Mouse (Mus musculus) neural tube, embryonic 14.5 days (tissue): ENCODE data around the gene Limk1. TPM values are rescaled to one million over a fixed set of nuclear protein-coding genes. Genes with fewer than 3 reads are reported as not detected.

Source experiments
- ATAC-seq: fragments of 200-750 bp; cut with Nextera tagmentation; 2 replicates; pipeline ENCODE4 v1.8.0; 2017; ENCODE audit warnings: low read depth, mild to moderate bottlenecking, moderate TSS enrichment, moderate library complexity
- H3K27ac ChIP-seq: fragments of 300-500 bp; sonication (generic); 2 replicates; pipeline ENCODE4 v1.5.1; 2014; ENCODE audit warnings: low read depth, mild to moderate bottlenecking, control low read depth, low read length, moderate library complexity, mixed read lengths
- H3K27me3 ChIP-seq: fragments of 300-500 bp; sonication (generic); 2 replicates; pipeline ENCODE4 v1.6.1; 2014; ENCODE audit warnings: low read length; ENCODE audit not compliant: control insufficient read depth, insufficient read depth
- H3K36me3 ChIP-seq: fragments of 300-500 bp; sonication (generic); 2 replicates; pipeline ENCODE4 v1.6.1; 2014; ENCODE audit warnings: low read length, mixed read lengths; ENCODE audit not compliant: control insufficient read depth, insufficient read depth
- H3K4me1 ChIP-seq: fragments of 300-500 bp; sonication (generic); 2 replicates; pipeline ENCODE4 v1.6.1; 2014; ENCODE audit warnings: low read length; ENCODE audit not compliant: control insufficient read depth, insufficient read depth
- H3K4me2 ChIP-seq: fragments of 300-500 bp; sonication (generic); 2 replicates; pipeline ENCODE4 v1.6.1; 2014; ENCODE audit warnings: mild to moderate bottlenecking, low read depth, low read length, control low read depth
- H3K4me3 ChIP-seq: fragments of 300-500 bp; sonication (generic); 2 replicates; pipeline ENCODE4 v1.5.1; 2014; ENCODE audit warnings: low read depth, low read length, control low read depth, mixed read lengths
- H3K9ac ChIP-seq: fragments of 300-500 bp; sonication (generic); replicated peaks from 2 replicates; pipeline ENCODE4 v1.6.1; 2014; ENCODE audit warnings: low read depth, mild to moderate bottlenecking, control low read depth, low read length, mixed read lengths
- H3K9me3 ChIP-seq: fragments of 300-500 bp; sonication (generic); 2 replicates; pipeline ENCODE4 v1.6.1; 2016; ENCODE audit warnings: low read length; ENCODE audit not compliant: control insufficient read depth
- WGBS: fragments of 180-500 bp; shearing (Covaris S2); extraction: QIAGEN DNeasy Blood & Tissue Kit; methylation state at CpG from one replicate; pipeline ENCODE4 v1.1.7; 2014; 5-methylcytosine and 5-hydroxymethylcytosine counted together
- polyA plus RNA-seq: library from polyadenylated mRNA; unstranded; fragments of >200 nt; fragmentation: Nextera tagmentation; extraction: Ambion mirVana; gene quantifications from 2 replicates; pipeline ENCODE4 v1.2.1, GENCODE M21; 2014

The Limk1 gene
- polyA plus RNA-seq, 1 experiment from 2014 or later = 28.0 TPM

DNA sequence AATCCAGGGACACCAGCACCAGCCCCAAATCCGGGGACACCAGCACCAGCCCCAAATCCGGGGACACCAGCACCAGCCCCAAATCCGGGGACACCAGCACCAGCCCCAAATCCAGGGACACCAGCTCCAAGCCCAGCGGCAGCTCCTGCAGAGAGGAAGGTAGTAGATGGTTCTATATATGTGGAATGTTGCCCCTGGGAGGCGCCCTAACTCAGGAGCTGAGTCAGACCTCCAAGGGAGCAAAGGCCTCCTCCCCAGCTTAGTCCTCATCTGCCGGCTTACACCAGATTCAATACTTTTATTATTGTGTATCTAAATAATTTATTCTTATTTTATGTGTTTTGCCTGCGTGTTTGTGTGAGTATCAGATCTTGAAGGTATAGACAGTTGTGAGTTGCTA is 22.7 kb upstream of the Limk1 start:
- Histone ChIP-seq H3K27me3 (0 out of 2 replicates have a peak, but pooled peaks cover 3% of the 10 kb centered on the region), H3K9ac (no peak overlapping the region), H3K36me3 (no peaks in the 10 kb centered on the region), H3K9me3 (no peaks in the 10 kb centered on the region), H3K4me2 (no peak overlapping the region), H3K4me1 (no peaks in the 10 kb centered on the region), H3K4me3 (no peak overlapping the region), H3K27ac (no peak overlapping the region)
- no peak for ATAC-seq
- 65% methylated on average over 7 of the region's 7 CpGs for WGBS

DNA sequence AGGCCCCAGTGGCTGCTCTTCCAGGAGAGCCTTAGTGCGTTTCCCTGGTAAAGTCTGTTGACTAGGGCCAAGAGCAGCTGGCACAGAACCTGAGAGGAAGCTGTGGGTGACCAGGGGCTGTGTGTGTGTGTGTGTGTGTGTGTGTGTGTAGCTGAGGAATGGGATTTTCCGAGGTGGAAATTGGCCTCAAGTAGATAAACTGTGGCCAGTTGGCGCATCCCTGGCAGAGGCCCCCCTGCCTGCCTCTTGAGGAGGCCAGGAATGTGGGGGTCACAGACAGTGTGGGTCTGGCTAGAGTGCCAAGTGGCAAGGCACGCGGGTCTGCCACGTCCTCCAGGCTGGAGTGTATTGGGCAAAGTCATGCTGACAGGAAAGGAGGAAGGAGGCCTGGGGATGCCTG is 20.9 kb upstream of the Limk1 start:
- Histone ChIP-seq H3K27ac (no peak overlapping the region), H3K9me3 (no peaks in the 10 kb centered on the region), H3K4me3 (no peak overlapping the region), H3K36me3 (no peaks in the 10 kb centered on the region), H3K9ac (no peak overlapping the region), H3K4me2 (no peak overlapping the region), H3K27me3 (no peaks in the 10 kb centered on the region), H3K4me1 (no peaks in the 10 kb centered on the region)
- ATAC-seq = no peak
- 65% methylated on average over 6 of the region's 6 CpGs for WGBS

- no peaks in the 10 kb centered on the region for H3K36me3 ChIP-seq
Observed at GRCm38 (mm10) chr5:134704157-134704556, 15.8 kb upstream of the Limk1 start.

GRCm38 (mm10) chr5:134695539-134695938 is 7.1 kb upstream of the Limk1 start:
- Histone ChIP-seq H3K9me3 (no peaks in the 10 kb centered on the region), H3K36me3 (no peaks in the 10 kb centered on the region), H3K4me2 (no peak overlapping the region), H3K9ac (no peak overlapping the region), H3K4me3 (no peak overlapping the region), H3K27me3 (no peaks in the 10 kb centered on the region), H3K27ac (no peak overlapping the region), H3K4me1 (no peaks in the 10 kb centered on the region)
- ATAC-seq = no peak
- 67% methylated on average over 2 of the region's 2 CpGs for WGBS

More at GRCm38 (mm10) chr5:134704157-134704556, 15.8 kb upstream of the Limk1 start:
- Histone ChIP-seq H3K27me3 (no peaks in the 10 kb centered on the region), H3K4me2 (no peak overlapping the region), H3K4me3 (no peak overlapping the region), H3K9me3 (no peaks in the 10 kb centered on the region), H3K9ac (no peak overlapping the region), H3K27ac (no peak overlapping the region), H3K4me1 (no peaks in the 10 kb centered on the region)
- peak; percentile 60; the same call in 1 of the 2 replicates for ATAC-seq

GRCm38 (mm10) chr5:134695082-134695481 is 6.7 kb upstream of the Limk1 start:
- no peak overlapping the region for H3K4me3 ChIP-seq
- H3K9me3 ChIP-seq = no peaks in the 10 kb centered on the region
- H3K9ac ChIP-seq = no peak overlapping the region
- 20% methylated on average over 2 of the region's 2 CpGs for WGBS
- H3K4me1 ChIP-seq = no peaks in the 10 kb centered on the region
- ATAC-seq = no peak
- no peak overlapping the region for H3K27ac ChIP-seq
- H3K27me3 ChIP-seq = no peaks in the 10 kb centered on the region
- no peak overlapping the region for H3K4me2 ChIP-seq
- H3K36me3 ChIP-seq = no peaks in the 10 kb centered on the region

GRCm38 (mm10) chr5:134692704-134693103 is 4.3 kb upstream of the Limk1 start:
- no peaks in the 10 kb centered on the region for H3K36me3 ChIP-seq
- ATAC-seq = no peak
- H3K4me3 ChIP-seq = no peak overlapping the region
- H3K27me3 ChIP-seq = no peaks in the 10 kb centered on the region
- H3K9me3 ChIP-seq = no peaks in the 10 kb centered on the region
- no peak overlapping the region for H3K27ac ChIP-seq
- H3K4me2 ChIP-seq = no peak overlapping the region
- WGBS = 85% methylated on average over 1 of the region's 1 CpGs
- peaks cover 1% of the 10 kb centered on the region for H3K4me1 ChIP-seq
- no peak overlapping the region for H3K9ac ChIP-seq

DNA sequence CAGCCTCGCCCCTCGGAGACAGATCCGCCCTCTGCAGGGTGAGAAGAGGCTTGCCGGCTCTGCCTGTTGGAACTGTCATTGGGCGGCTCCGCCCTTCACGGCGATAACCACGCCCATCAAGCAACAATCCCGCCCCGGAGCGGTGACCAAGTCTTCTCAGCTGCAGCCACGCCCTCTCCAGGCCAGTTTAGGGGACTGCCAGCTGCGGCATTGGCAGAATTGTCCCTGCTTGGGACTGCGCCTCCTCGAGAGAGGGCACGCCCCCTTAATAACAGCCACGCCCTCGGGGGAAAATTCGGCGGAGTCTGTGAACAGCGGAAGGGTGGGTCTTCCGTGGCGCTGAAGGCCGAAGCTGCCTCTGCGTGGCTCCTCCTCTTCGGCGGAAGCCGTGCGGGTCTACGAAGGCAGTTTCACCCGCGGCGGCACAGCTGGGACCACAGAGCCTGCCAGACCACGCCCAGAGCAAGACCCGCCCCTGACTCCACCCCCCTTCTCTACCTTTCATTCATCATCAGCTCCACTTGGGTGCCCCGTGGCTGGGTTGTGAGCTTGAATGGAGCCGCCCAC is 403 bp upstream of the Limk1 start:
- H3K27me3 ChIP-seq = no peaks in the 10 kb centered on the region
- no peaks in the 10 kb centered on the region for H3K9me3 ChIP-seq
- peak overlapping the region; percentile 90 for H3K27ac ChIP-seq
- peak overlapping the region; percentile 42 for H3K9ac ChIP-seq
- peaks cover 10% of the 10 kb centered on the region for H3K4me1 ChIP-seq
- WGBS = under 1% methylated on average over 38 of the region's 38 CpGs
- H3K4me3 ChIP-seq = peak overlapping the region; percentile 88
- peaks cover 12% of the 10 kb centered on the region; the same call in 1 of the 2 replicates for H3K36me3 ChIP-seq
- H3K4me2 ChIP-seq = peak overlapping the region; percentile 68
- peak; percentile 96 for ATAC-seq

- H3K4me1 ChIP-seq = peaks cover 10% of the 10 kb centered on the region
- ATAC-seq = no peak
- no peak overlapping the region for H3K27ac ChIP-seq
- no peaks in the 10 kb centered on the region for H3K27me3 ChIP-seq
- H3K36me3 ChIP-seq = peaks cover 15% of the 10 kb centered on the region; the same call in 1 of the 2 replicates
- peak overlapping the region; percentile 88 for H3K4me3 ChIP-seq
- H3K9ac ChIP-seq = peak overlapping the region; percentile 91
- H3K9me3 ChIP-seq = no peaks in the 10 kb centered on the region
- WGBS = 86% methylated on average over 1 of the region's 1 CpGs
- peak overlapping the region; percentile 68 for H3K4me2 ChIP-seq
Observed at GRCm38 (mm10) chr5:134687187-134687586, 1.2 kb downstream of the Limk1 start.

DNA sequence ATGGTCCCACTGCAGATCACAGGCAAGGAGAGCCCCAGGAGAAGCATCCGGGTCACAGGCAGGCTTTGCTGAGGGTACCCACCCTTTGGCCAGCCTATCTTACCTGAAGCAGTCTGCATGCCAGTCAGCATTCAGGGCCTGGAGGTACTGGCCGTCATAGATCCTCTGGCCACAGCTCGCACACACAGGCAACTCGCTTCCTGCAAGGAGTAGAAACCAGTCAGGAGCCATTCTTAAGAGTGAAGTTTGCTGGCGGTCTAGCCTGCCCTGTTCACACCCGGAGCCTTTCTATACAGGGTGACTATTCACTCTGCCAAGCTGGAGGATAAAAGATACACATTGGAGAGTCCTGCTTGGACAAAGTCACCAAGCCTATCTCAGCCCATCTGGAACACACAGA is 1.9 kb downstream of the Limk1 start:
- H3K9me3 ChIP-seq = no peaks in the 10 kb centered on the region
- H3K4me3 ChIP-seq = no peak overlapping the region
- WGBS = 88% methylated on average over 6 of the region's 6 CpGs
- no peak overlapping the region for H3K4me2 ChIP-seq
- no peak overlapping the region for H3K27ac ChIP-seq
- peaks cover 15% of the 10 kb centered on the region; the same call in 1 of the 2 replicates for H3K36me3 ChIP-seq
- peaks cover 10% of the 10 kb centered on the region for H3K4me1 ChIP-seq
- no peaks in the 10 kb centered on the region for H3K27me3 ChIP-seq
- no peak for ATAC-seq
- no peak overlapping the region for H3K9ac ChIP-seq
